Mouse (Mus musculus) forebrain, embryonic 15.5 days (tissue): Measurements from ENCODE around the gene Prelid1. TPM values are rescaled to one million over a fixed set of nuclear protein-coding genes. Genes with fewer than 3 reads are reported as not detected.

ENCODE experiments used
- ATAC-seq: fragments of 200-750 bp; cut with Nextera tagmentation; replicated peaks from 2 replicates; pipeline ENCODE4 v1.8.0; 2017; ENCODE audit warnings: mild to moderate bottlenecking, moderate TSS enrichment, moderate library complexity
- H3K27ac ChIP-seq: fragments of 300-500 bp; sonication (generic); replicated peaks from 2 replicates; pipeline ENCODE4 v1.5.1; 2015; ENCODE audit warnings: mild to moderate bottlenecking, inconsistent platforms
- H3K27me3 ChIP-seq: fragments of 300-500 bp; sonication (generic); 2 replicates; pipeline ENCODE4 v1.6.1; 2015; ENCODE audit warnings: inconsistent platforms
- H3K36me3 ChIP-seq: fragments of 300-500 bp; sonication (generic); 2 replicates; pipeline ENCODE4 v1.6.1; 2015; ENCODE audit warnings: mild to moderate bottlenecking, inconsistent platforms
- H3K4me1 ChIP-seq: fragments of 300-500 bp; sonication (generic); 2 replicates; pipeline ENCODE4 v1.6.1; 2015; ENCODE audit warnings: inconsistent platforms
- H3K4me2 ChIP-seq: fragments of 300-500 bp; sonication (generic); replicated peaks from 2 replicates; pipeline ENCODE4 v1.6.1; 2015; ENCODE audit warnings: mild to moderate bottlenecking, inconsistent platforms
- H3K4me3 ChIP-seq: fragments of 300-500 bp; sonication (generic); 2 replicates; pipeline ENCODE4 v1.5.1; 2015; ENCODE audit warnings: mild to moderate bottlenecking, inconsistent platforms
- H3K9ac ChIP-seq: fragments of 300-500 bp; sonication (generic); replicated peaks from 2 replicates; pipeline ENCODE4 v1.6.1; 2015; ENCODE audit warnings: mild to moderate bottlenecking, inconsistent platforms
- H3K9me3 ChIP-seq: fragments of 300-500 bp; sonication (generic); 2 replicates; pipeline ENCODE4 v1.6.1; 2016; ENCODE audit warnings: inconsistent platforms
- whole genome bisulfite sequencing: fragments of 180-500 bp; shearing (Covaris S2); methylation state at CpG from one replicate; pipeline ENCODE4 v1.1.7; 2015; ENCODE audit warnings: mixed read lengths; 5-methylcytosine and 5-hydroxymethylcytosine counted together
- polyA plus RNA-seq: library from polyadenylated mRNA; unstranded; fragments of >200 nt; fragmentation: Nextera tagmentation; extraction: Ambion mirVana; gene quantifications from 2 replicates; pipeline ENCODE4 v1.2.1, GENCODE M21; 2015

The Prelid1 gene
- polyA plus RNA-seq, result 303 and 314 TPM in 2 replicates

GRCm38 (mm10) chr13:55319931-55320533 lies at the start of gene Prelid1:
Gene Prelid1, plus strand, starts transcription at chr13:55320500.
- H3K9me3 ChIP-seq, result no peaks in the 10 kb centered on the region
- ATAC-seq, result no peak
- peak within 1 kb of the TSS; percentile 96 for H3K4me2 ChIP-seq
- 87% methylated on average over 4 of the region's 4 CpGs for WGBS
- peak within 1 kb of the TSS; percentile 71; the same call in 1 of the 2 replicates for H3K27ac ChIP-seq
- H3K4me3 ChIP-seq, result peak within 1 kb of the TSS; percentile 73
- H3K9ac ChIP-seq, result peak within 1 kb of the TSS; percentile 86
- peaks cover 30% of the 10 kb centered on the region for H3K4me1 ChIP-seq
- peaks cover 51% of the 10 kb centered on the region for H3K36me3 ChIP-seq
- H3K27me3 ChIP-seq, result no peaks in the 10 kb centered on the region

GRCm38 (mm10) chr13:55277203-55277602 lies 43.1 kb upstream of the Prelid1 start:
- peaks cover 51% of the 10 kb centered on the region for H3K36me3 ChIP-seq
- 87% methylated on average over 5 of the region's 5 CpGs for WGBS
- ATAC-seq, result no peak
- no peaks in the 10 kb centered on the region for H3K9me3 ChIP-seq
- no peak overlapping the region for H3K9ac ChIP-seq
- no peak overlapping the region for H3K4me2 ChIP-seq
- H3K27me3 ChIP-seq, result no peaks in the 10 kb centered on the region
- no peaks in the 10 kb centered on the region for H3K4me1 ChIP-seq
- H3K27ac ChIP-seq, result no peak overlapping the region
- H3K4me3 ChIP-seq, result no peak overlapping the region

GRCm38 (mm10) chr13:55277646-55278045 lies 42.7 kb upstream of the Prelid1 start:
- no peak overlapping the region for H3K9ac ChIP-seq
- peaks cover 55% of the 10 kb centered on the region for H3K36me3 ChIP-seq
- no peaks in the 10 kb centered on the region for H3K4me1 ChIP-seq
- no peak overlapping the region for H3K4me3 ChIP-seq
- no peak for ATAC-seq
- H3K27ac ChIP-seq, result no peak overlapping the region
- 95% methylated on average over 5 of the region's 5 CpGs for WGBS
- no peak overlapping the region for H3K4me2 ChIP-seq
- H3K9me3 ChIP-seq, result no peaks in the 10 kb centered on the region
- no peaks in the 10 kb centered on the region for H3K27me3 ChIP-seq

GRCm38 (mm10) chr13:55288854-55289253 lies 31.4 kb upstream of the Prelid1 start:
- Histone ChIP-seq H3K27ac (no peak overlapping the region), H3K4me1 (no peaks in the 10 kb centered on the region), H3K4me2 (no peak overlapping the region), H3K4me3 (no peak overlapping the region), H3K9me3 (no peaks in the 10 kb centered on the region), H3K36me3 (peaks cover 60% of the 10 kb centered on the region), H3K9ac (no peak overlapping the region), H3K27me3 (no peaks in the 10 kb centered on the region)
- 88% methylated on average over 3 of the region's 3 CpGs for WGBS
- ATAC-seq, result no peak

DNA sequence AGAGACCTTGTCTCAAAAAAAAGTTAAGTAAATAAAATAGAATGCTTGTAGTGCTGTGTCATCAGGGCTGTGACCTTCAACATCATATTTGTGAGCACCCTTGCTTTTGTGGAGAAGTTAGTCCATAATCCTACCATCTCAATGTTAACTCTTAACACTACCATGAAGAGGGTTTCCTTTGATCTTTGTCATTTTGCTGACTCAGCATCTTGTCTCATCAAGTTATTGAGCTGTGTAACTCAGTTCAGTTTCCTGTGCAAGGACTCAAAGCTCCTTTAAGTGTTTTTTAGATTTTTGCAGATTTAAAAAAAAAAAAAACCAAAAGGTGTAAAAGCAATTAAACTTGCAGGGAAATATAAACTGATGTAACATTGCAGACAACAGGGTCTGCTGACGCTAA lies 23.5 kb upstream of the Prelid1 start:
- Histone ChIP-seq H3K4me1 (no peaks in the 10 kb centered on the region), H3K36me3 (peaks cover 86% of the 10 kb centered on the region), H3K4me2 (no peak overlapping the region), H3K9me3 (no peaks in the 10 kb centered on the region), H3K27me3 (no peaks in the 10 kb centered on the region), H3K27ac (no peak overlapping the region), H3K4me3 (no peak overlapping the region), H3K9ac (no peak overlapping the region)
- WGBS, result 94% methylated on average over 1 of the region's 1 CpGs
- no peak for ATAC-seq

- peaks cover 90% of the 10 kb centered on the region for H3K36me3 ChIP-seq
- H3K4me2 ChIP-seq, result no peak overlapping the region
- ATAC-seq, result no peak
- no peaks in the 10 kb centered on the region for H3K9me3 ChIP-seq
- no peak overlapping the region for H3K9ac ChIP-seq
- H3K4me3 ChIP-seq, result no peak overlapping the region
- 92% methylated on average over 5 of the region's 5 CpGs for WGBS
- no peaks in the 10 kb centered on the region for H3K27me3 ChIP-seq
- no peak overlapping the region for H3K27ac ChIP-seq
- H3K4me1 ChIP-seq, result no peaks in the 10 kb centered on the region
Measured at GRCm38 (mm10) chr13:55300913-55301312, 19.4 kb upstream of the Prelid1 start.

DNA sequence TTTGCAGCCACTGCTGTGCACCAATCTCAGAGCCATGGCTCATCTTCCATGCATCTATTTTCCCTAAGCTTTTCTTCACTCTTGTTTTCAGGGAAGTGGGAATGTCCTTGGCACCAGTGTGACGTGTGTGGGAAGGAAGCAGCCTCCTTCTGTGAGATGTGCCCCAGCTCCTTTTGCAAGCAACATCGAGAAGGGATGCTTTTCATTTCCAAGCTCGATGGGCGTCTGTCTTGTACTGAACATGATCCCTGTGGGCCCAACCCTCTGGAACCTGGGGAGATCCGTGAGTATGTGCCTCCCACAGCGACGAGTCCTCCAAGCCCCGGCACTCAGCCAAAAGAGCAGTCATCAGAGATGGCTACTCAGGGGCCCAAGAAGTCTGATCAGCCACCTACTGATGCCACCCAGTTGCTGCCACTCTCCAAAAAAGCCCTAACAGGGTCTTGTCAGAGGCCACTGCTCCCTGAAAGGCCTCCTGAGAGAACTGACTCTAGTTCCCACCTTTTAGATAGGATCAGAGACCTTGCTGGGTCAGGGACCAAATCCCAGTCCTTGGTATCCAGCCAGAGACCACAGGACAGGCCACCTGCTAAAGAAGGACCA lies 8.2 kb upstream of the Prelid1 start:
- no peaks in the 10 kb centered on the region for H3K27me3 ChIP-seq
- H3K9me3 ChIP-seq, result no peaks in the 10 kb centered on the region
- 91% methylated on average over 8 of the region's 8 CpGs for WGBS
- H3K4me2 ChIP-seq, result no peak overlapping the region
- H3K4me3 ChIP-seq, result no peak overlapping the region
- peaks cover 86% of the 10 kb centered on the region for H3K36me3 ChIP-seq
- H3K4me1 ChIP-seq, result no peaks in the 10 kb centered on the region
- no peak overlapping the region for H3K9ac ChIP-seq
- no peak for ATAC-seq
- H3K27ac ChIP-seq, result no peak overlapping the region

- H3K4me3 ChIP-seq, result no peak overlapping the region
- H3K36me3 ChIP-seq, result peaks cover 82% of the 10 kb centered on the region
- 91% methylated on average over 9 of the region's 9 CpGs for WGBS
- no peak for ATAC-seq
- no peak overlapping the region for H3K27ac ChIP-seq
- no peak overlapping the region for H3K9ac ChIP-seq
- no peaks in the 10 kb centered on the region for H3K9me3 ChIP-seq
- H3K4me1 ChIP-seq, result no peaks in the 10 kb centered on the region
- no peaks in the 10 kb centered on the region for H3K27me3 ChIP-seq
- no peak overlapping the region for H3K4me2 ChIP-seq
Measured at GRCm38 (mm10) chr13:55313051-55313450, 7.2 kb upstream of the Prelid1 start.

GRCm38 (mm10) chr13:55314891-55315412 lies 5.3 kb upstream of the Prelid1 start:
- ATAC-seq, result no peak
- Histone ChIP-seq H3K4me3 (no peak overlapping the region), H3K36me3 (peaks cover 83% of the 10 kb centered on the region), H3K4me2 (no peak overlapping the region), H3K4me1 (no peaks in the 10 kb centered on the region; the same call in 1 of the 2 replicates), H3K27me3 (no peaks in the 10 kb centered on the region), H3K9me3 (no peaks in the 10 kb centered on the region), H3K27ac (no peak overlapping the region), H3K9ac (no peak overlapping the region)
- 89% methylated on average over 2 of the region's 2 CpGs for whole genome bisulfite sequencing

- Histone ChIP-seq H3K27me3 (no peaks in the 10 kb centered on the region), H3K27ac (no peak overlapping the region), H3K9ac (no peak overlapping the region), H3K4me2 (no peak overlapping the region), H3K4me3 (no peak overlapping the region), H3K4me1 (peaks cover 23% of the 10 kb centered on the region), H3K36me3 (peaks cover 56% of the 10 kb centered on the region), H3K9me3 (no peaks in the 10 kb centered on the region)
- 92% methylated on average over 3 of the region's 3 CpGs for WGBS
- ATAC-seq, result no peak
Measured at GRCm38 (mm10) chr13:55318351-55318750, 1.9 kb upstream of the Prelid1 start.

DNA sequence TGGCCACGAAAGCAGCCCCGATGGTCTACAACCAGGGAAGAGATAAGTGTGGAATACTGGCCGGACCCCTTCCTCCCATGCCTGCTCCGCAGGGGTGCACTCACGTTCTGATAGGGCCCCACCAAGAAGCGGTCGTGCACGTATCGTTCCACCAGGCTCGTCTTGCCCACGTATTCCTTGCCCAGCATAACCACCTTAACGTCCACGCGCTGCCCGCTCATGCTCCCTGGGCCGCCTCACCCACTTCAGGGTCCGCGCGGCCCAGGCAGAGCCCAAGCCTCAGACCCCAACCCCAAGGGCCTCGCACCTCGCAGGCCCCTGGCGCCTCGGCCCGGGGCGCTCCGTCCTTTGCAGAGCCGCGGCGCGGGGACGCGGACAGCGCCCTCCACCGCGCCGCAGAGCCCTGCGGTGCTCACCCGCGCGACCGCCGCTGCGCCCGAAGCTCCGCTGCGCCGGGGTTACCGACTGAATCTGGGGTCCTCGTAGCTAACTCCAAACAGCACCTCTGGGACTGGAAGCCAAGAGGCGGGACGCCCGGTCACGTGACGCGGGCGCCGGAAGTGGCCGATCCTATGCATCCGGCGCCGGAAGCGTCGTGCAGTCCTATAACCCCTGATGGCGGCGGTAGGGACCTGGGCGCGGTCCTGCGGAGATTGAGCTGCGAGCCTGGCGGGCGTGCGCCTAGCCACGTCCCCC lies 1.3 kb downstream of the Prelid1 start, which contains the start of gene Rab24:
Gene Rab24, minus strand, starts transcription at position 513 of the 696 bp plus-strand sequence.
- Histone ChIP-seq H3K9me3 (no peaks in the 10 kb centered on the region), H3K27ac (peak within 1 kb of the TSS; percentile 71), H3K4me3 (peak within 1 kb of the TSS; percentile 73), H3K9ac (peak within 1 kb of the TSS; percentile 86), H3K4me1 (peaks cover 30% of the 10 kb centered on the region), H3K36me3 (peaks cover 50% of the 10 kb centered on the region), H3K4me2 (peak within 1 kb of the TSS; percentile 96), H3K27me3 (no peaks in the 10 kb centered on the region)
- WGBS, result under 1% methylated on average over 73 of the region's 73 CpGs
- ATAC-seq, result peak; percentile 90

- 2% methylated on average over 31 of the region's 31 CpGs for WGBS
- ATAC-seq, result no peak
- Histone ChIP-seq H3K27ac (peak overlapping the region; percentile 71), H3K27me3 (no peaks in the 10 kb centered on the region), H3K9ac (peak overlapping the region; percentile 86), H3K36me3 (peaks cover 44% of the 10 kb centered on the region), H3K4me3 (peak overlapping the region; percentile 73), H3K4me1 (peaks cover 35% of the 10 kb centered on the region), H3K4me2 (peak overlapping the region; percentile 96), H3K9me3 (no peaks in the 10 kb centered on the region)
Measured at GRCm38 (mm10) chr13:55322130-55322825, 2.0 kb downstream of the Prelid1 start.
